Mouse (Mus musculus): Measurements from ENCODE around the gene Clpx. TPM values are rescaled to one million over a fixed set of nuclear protein-coding genes. Genes with fewer than 3 reads are reported as not detected.

Gene Clpx
- 43.0 and 44.3 TPM in 2 replicates for polyA plus RNA-seq (2016; fragmentation: Nextera tagmentation; extraction: Ambion mirVana)

DNA sequence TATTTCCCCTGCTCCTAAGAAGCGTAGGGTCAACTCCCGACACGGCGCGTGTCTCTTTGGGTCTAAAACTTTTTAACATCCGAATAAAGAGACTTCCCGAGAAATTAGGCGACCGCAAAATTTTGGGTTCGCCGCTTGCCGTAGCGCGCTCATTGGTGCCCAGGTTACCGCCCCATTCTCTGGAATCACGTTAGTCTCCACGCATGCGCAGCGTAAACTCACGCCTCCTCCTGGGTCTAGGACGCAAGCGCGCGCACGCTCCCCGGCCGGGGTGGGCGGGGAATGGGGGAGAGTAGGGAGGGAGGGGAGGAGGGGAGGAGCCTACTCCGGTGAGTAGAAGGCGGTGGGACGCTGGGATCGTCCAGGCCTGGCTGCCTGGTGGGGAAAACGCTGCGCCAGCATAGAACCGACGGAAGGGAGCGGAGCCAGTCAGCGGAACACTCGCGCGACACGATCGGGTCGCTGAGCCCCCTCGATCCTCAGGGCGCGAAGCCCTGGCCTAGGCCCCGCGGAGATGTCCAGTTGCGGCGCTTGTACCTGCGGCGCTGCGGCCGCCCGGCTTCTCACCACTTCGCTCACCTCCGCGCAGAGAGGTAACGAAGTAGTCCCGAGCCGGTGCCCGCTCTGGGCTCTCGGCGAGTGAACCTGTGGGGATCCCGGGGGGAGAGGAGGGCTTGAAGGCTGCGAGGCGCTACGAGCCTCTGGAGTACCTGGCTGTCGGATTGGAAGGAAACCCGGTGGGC is at the start of gene Clpx:
Gene Clpx, plus strand, starts transcription at position 288 of the 743 bp plus-strand sequence.
- H3K36me3 ChIP-seq: peaks cover 10% of the 10 kb centered on the region; the same call in 1 of the 2 replicates
- peak within 1 kb of the TSS; percentile 66 for H3K4me2 ChIP-seq (replicated peaks)
- ATAC-seq (ENCODE audit: low FRiP score, low read depth): peak; percentile 96
- peaks cover 12% of the 10 kb centered on the region for H3K4me1 ChIP-seq
- H3K9me3 ChIP-seq: no peaks in the 10 kb centered on the region
- H3K9ac ChIP-seq (replicated peaks): peak within 1 kb of the TSS; percentile 97
- peak within 1 kb of the TSS; percentile 73 for H3K27ac ChIP-seq (replicated peaks)
- peak within 1 kb of the TSS; percentile 96 for H3K4me3 ChIP-seq
- no peaks in the 10 kb centered on the region for H3K27me3 ChIP-seq
- WGBS: under 1% methylated on average over 64 of the region's 71 CpGs

DNA sequence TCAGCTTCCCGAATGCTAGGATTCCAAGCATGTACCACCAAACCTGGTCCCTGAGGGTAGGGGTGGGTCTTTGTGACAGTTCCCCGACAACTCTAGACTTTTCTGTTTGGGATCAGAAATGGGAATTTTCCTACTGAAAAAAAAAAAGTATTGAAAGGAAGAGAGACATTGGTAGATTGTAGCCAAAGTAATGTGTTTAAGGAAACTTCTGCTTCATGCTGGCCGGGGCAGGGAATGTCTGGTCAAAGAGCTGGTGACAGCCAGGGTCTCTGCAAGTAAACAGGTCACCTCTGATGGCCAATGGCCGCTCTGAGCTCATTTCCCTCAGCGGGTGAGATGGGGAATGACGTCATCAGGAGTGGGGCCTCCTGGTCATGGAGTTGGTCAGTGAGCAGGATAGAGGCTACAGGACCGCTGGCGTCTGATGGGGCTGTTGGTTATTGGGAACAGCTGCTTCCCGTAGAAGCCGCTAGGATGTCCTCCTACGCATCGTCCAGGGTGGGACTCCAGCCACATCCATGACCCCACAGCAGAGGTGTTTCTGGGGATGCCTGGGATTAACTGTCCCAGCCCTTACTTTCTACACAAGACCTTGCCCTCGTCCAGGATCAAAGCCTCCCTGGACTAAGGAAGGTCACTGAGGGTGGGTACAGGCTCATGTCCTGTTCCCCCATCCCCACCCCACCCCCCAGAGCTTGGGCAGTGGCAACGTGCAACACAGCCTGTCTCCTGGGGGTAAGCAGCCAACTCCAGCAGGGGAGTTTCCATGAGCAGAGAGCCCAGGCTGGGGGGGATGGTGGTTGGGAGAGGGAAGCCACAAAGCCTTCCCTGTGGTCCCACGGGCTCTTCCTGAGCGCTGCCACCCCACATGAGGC is 46.3 kb upstream of the Clpx start:
- 76% methylated on average over 16 of the region's 16 CpGs for WGBS
- Histone ChIP-seq H3K4me2 (replicated peaks) (no peak overlapping the region), H3K27ac (replicated peaks) (no peak overlapping the region), H3K36me3 (no peaks in the 10 kb centered on the region), H3K4me1 (0 out of 2 replicates have a peak, but pooled peaks cover 6% of the 10 kb centered on the region), H3K9ac (replicated peaks) (no peak overlapping the region), H3K9me3 (no peaks in the 10 kb centered on the region), H3K4me3 (no peak overlapping the region), H3K27me3 (no peaks in the 10 kb centered on the region)
- no peak for ATAC-seq (ENCODE audit: low FRiP score, low read depth)

DNA sequence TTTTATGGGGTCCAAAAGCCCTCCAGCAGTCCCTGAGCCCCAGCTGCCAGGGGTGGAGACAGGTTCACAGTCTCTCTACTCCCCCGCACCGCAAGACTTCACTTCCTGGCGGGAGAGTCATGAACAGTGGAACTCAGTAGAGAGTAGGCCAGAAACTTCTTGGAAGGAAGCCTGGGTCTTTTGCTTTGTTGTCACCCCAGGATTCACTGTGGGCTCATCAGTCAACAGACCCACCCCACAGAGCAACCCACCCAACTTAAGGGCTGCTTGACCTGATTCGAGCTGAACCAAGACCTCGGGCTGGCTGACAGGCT is 45.7 kb upstream of the Clpx start:
- H3K9me3 ChIP-seq: no peaks in the 10 kb centered on the region
- no peak overlapping the region for H3K9ac ChIP-seq (replicated peaks)
- no peak overlapping the region for H3K27ac ChIP-seq (replicated peaks)
- H3K4me2 ChIP-seq (replicated peaks): no peak overlapping the region
- no peaks in the 10 kb centered on the region for H3K36me3 ChIP-seq
- no peaks in the 10 kb centered on the region for H3K27me3 ChIP-seq
- H3K4me3 ChIP-seq: no peak overlapping the region
- 0 out of 2 replicates have a peak, but pooled peaks cover under 1% of the 10 kb centered on the region for H3K4me1 ChIP-seq
- 98% methylated on average over 5 of the region's 5 CpGs for WGBS
- no peak for ATAC-seq (ENCODE audit: low FRiP score, low read depth)

GRCm38 (mm10) chr9:65252026-65252425 is 42.0 kb upstream of the Clpx start:
- WGBS: 81% methylated on average over 3 of the region's 3 CpGs
- H3K9ac ChIP-seq (replicated peaks): no peak overlapping the region

DNA sequence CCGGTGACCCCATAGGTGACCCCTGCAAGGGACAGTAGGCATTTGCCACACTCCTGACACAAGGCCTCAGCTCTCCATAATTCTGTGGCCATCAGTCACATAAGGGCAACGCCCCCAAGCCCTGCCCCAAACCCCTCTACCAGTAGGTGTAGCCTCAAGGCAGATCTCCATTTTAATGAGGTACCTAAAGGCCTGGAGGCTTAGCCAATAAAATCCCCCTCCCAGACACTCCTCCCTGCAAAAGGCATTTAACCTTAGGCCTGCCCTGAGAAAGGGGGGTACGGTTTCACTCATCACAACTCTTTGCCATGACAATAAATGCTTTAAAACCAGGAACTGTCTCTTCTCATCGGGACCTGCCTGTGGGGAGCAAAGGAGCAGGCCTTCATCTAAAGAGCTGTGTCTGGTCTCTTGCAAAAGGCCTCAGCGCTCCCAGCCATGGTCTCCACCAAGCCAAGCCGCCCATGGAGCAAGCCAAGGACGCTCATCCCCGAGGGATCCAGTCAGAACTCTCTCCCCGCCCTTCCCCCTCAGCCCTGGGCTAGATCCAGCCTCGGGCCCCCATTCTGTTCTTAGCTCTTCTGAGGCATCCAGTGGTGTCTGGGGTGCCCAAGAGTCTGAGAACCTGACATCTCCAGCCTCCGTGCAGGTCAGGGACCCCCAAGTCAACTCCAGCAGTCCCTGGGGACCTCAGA is 38.0 kb upstream of the Clpx start:
- Histone ChIP-seq H3K27ac (replicated peaks) (no peak overlapping the region), H3K4me3 (no peak overlapping the region), H3K36me3 (no peaks in the 10 kb centered on the region), H3K4me2 (replicated peaks) (no peak overlapping the region), H3K9ac (replicated peaks) (no peak overlapping the region), H3K27me3 (no peaks in the 10 kb centered on the region), H3K9me3 (no peaks in the 10 kb centered on the region), H3K4me1 (no peaks in the 10 kb centered on the region)
- ATAC-seq (ENCODE audit: low FRiP score, low read depth): no peak
- 67% methylated on average over 11 of the region's 11 CpGs for whole genome bisulfite sequencing

More at GRCm38 (mm10) chr9:65252026-65252425, 42.0 kb upstream of the Clpx start:
- Histone ChIP-seq H3K27ac (replicated peaks) (no peak overlapping the region), H3K9me3 (no peaks in the 10 kb centered on the region), H3K4me2 (replicated peaks) (no peak overlapping the region), H3K4me3 (no peak overlapping the region), H3K36me3 (no peaks in the 10 kb centered on the region), H3K27me3 (no peaks in the 10 kb centered on the region), H3K4me1 (no peaks in the 10 kb centered on the region)
- no peak for ATAC-seq (ENCODE audit: low FRiP score, low read depth)

DNA sequence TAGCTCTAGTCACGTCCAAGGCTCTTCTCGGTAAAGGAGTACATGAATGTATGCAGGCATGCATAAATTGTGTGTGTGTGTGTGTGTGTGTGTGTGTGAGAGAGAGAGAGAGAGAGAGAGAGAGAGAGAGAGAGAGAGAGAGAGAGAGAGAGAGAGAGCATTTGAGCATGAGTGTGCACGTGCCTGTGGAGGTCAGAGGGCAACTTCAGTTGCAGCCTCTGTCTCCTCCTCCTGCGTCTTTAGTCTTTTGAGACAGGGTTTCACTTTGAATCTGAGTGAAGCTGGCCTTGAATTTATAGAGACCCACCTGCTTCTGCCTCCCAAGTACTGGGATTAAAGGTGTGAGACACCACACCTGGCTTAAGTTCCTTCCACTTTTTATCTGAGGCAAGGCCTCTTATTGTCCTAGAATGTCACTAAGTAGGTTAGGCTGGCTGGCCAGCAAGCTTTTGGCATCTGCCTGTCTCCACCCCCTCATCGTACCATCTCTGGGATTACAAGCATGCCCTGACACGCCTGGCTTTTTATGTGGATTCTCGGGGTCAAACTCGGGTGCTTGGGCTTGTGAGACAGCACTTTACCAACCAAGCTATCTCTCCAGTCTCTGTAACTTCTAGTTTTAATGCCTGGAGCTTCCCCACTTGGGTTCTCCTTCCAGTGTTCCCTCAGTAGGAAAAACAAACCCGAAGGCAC is 36.7 kb upstream of the Clpx start:
- Histone ChIP-seq H3K4me2 (replicated peaks) (no peak overlapping the region), H3K4me3 (no peak overlapping the region), H3K27ac (replicated peaks) (no peak overlapping the region), H3K4me1 (no peaks in the 10 kb centered on the region), H3K36me3 (no peaks in the 10 kb centered on the region), H3K9ac (replicated peaks) (no peak overlapping the region), H3K9me3 (no peaks in the 10 kb centered on the region), H3K27me3 (no peaks in the 10 kb centered on the region)
- WGBS: 64% methylated on average over 9 of the region's 9 CpGs
- ATAC-seq (ENCODE audit: low FRiP score, low read depth): no peak

DNA sequence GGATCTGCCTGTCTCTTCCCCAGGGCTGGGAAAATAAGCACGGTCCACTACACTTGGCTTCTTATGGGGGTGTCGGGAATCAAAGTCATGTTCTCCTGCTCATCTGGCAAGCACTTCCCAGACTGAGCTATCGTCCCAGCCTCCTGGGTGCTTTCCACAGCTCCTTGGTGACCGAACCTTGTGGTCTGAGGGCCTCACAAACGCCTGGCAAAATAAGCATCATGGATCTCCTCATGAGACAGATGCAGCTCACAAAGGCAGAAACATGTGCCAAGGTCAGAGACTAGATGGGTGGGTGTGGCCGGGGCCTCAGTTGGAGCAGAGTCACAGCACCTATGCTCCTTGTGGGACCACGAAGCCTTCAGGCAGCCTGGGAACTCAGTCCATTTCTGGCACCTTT is 34.7 kb upstream of the Clpx start:
- Histone ChIP-seq H3K27me3 (no peaks in the 10 kb centered on the region), H3K4me3 (no peak overlapping the region), H3K9me3 (no peaks in the 10 kb centered on the region), H3K4me1 (no peaks in the 10 kb centered on the region), H3K4me2 (replicated peaks) (no peak overlapping the region), H3K9ac (replicated peaks) (no peak overlapping the region), H3K36me3 (no peaks in the 10 kb centered on the region), H3K27ac (replicated peaks) (no peak overlapping the region)
- no peak for ATAC-seq (ENCODE audit: low FRiP score, low read depth)
- 85% methylated on average over 7 of the region's 7 CpGs for WGBS

GRCm38 (mm10) chr9:65261591-65262230 is 32.3 kb upstream of the Clpx start:
- Histone ChIP-seq H3K9ac (replicated peaks) (no peak overlapping the region), H3K27me3 (no peaks in the 10 kb centered on the region; the same call in 1 of the 2 replicates), H3K4me1 (peaks cover 9% of the 10 kb centered on the region; the same call in 1 of the 2 replicates), H3K27ac (replicated peaks) (no peak overlapping the region), H3K36me3 (no peaks in the 10 kb centered on the region), H3K4me2 (replicated peaks) (no peak overlapping the region), H3K4me3 (no peak overlapping the region), H3K9me3 (no peaks in the 10 kb centered on the region)
- 92% methylated on average over 2 of the region's 2 CpGs for WGBS
- no peak for ATAC-seq (ENCODE audit: low FRiP score, low read depth)

GRCm38 (mm10) chr9:65262641-65263120 is 31.4 kb upstream of the Clpx start:
- no peaks in the 10 kb centered on the region for H3K9me3 ChIP-seq
- H3K4me3 ChIP-seq: no peak overlapping the region
- no peaks in the 10 kb centered on the region; the same call in 1 of the 2 replicates for H3K27me3 ChIP-seq
- H3K27ac ChIP-seq (replicated peaks): no peak overlapping the region
- H3K4me1 ChIP-seq: peaks cover 16% of the 10 kb centered on the region
- WGBS: 95% methylated on average over 3 of the region's 3 CpGs
- H3K9ac ChIP-seq (replicated peaks): no peak overlapping the region
- H3K4me2 ChIP-seq (replicated peaks): no peak overlapping the region
- no peak for ATAC-seq (ENCODE audit: low FRiP score, low read depth)
- no peaks in the 10 kb centered on the region for H3K36me3 ChIP-seq

GRCm38 (mm10) chr9:65264959-65265358 is 29.1 kb upstream of the Clpx start, which contains the start of gene Cilp:
Gene Cilp, plus strand, starts transcription at chr9:65265180.
- ATAC-seq (ENCODE audit: low FRiP score, low read depth): no peak
- no peak within 1 kb of the TSS for H3K4me2 ChIP-seq (replicated peaks)
- no peaks in the 10 kb centered on the region for H3K9me3 ChIP-seq
- H3K36me3 ChIP-seq: no peaks in the 10 kb centered on the region
- H3K4me1 ChIP-seq: peaks cover 25% of the 10 kb centered on the region
- no peak within 1 kb of the TSS for H3K9ac ChIP-seq (replicated peaks)
- H3K27me3 ChIP-seq: no peaks in the 10 kb centered on the region; the same call in 1 of the 2 replicates
- 43% methylated on average over 5 of the region's 5 CpGs for WGBS
- H3K27ac ChIP-seq (replicated peaks): no peak within 1 kb of the TSS
- no peak within 1 kb of the TSS for H3K4me3 ChIP-seq

Measured in midbrain, embryonic 12.5 days (tissue).